Mouse (Mus musculus) intestine, embryonic 16.5 days (tissue): ENCODE measurements at regions not wholly inside any gene's neighbourhood (a gene's known extent, or its start where the extent isn't known, plus 50 kb on each side); places are given as distances from the start of the nearest gene placed in this dataset.
"Not testable (repeated sequence)": the region's sequence is repeated elsewhere in the genome, so short reads cannot be mapped to it uniquely, and the experiment has no call there.

Source experiments
- ATAC-seq: fragments of 200-750 bp; cut with Nextera tagmentation; 2 replicates; pipeline ENCODE4 v1.8.0; 2017; ENCODE audit warnings: moderate TSS enrichment, moderate library complexity
- H3K27ac ChIP-seq: fragments of 300-500 bp; sonication (generic); 2 replicates; pipeline ENCODE4 v1.5.1; 2014; ENCODE audit warnings: mild to moderate bottlenecking, low read length
- H3K27me3 ChIP-seq: fragments of 300-500 bp; sonication (generic); replicated peaks from 2 replicates; pipeline ENCODE4 v1.6.1; 2014; ENCODE audit warnings: low read length, control low read depth, mixed read lengths; ENCODE audit not compliant: control insufficient read depth, insufficient read depth
- H3K36me3 ChIP-seq: fragments of 300-500 bp; sonication (generic); 2 replicates; pipeline ENCODE4 v1.6.1; 2014; ENCODE audit warnings: low read length, control low read depth; ENCODE audit not compliant: control insufficient read depth, insufficient read depth
- H3K4me1 ChIP-seq: fragments of 300-500 bp; sonication (generic); 2 replicates; pipeline ENCODE4 v1.6.1; 2014; ENCODE audit warnings: low read length, control low read depth, mixed read lengths; ENCODE audit not compliant: control insufficient read depth, insufficient read depth
- H3K4me2 ChIP-seq: fragments of 300-500 bp; sonication (generic); 2 replicates; pipeline ENCODE4 v1.6.1; 2014; ENCODE audit warnings: low read depth, low read length, control low read depth
- H3K4me3 ChIP-seq: fragments of 300-500 bp; sonication (generic); 2 replicates; pipeline ENCODE4 v1.5.1; 2014; ENCODE audit warnings: mild to moderate bottlenecking, low read length
- H3K9ac ChIP-seq: fragments of 300-500 bp; sonication (generic); 2 replicates; pipeline ENCODE4 v1.6.1; 2014; ENCODE audit warnings: low read depth, low read length
- H3K9me3 ChIP-seq: fragments of 300-500 bp; sonication (generic); 2 replicates; pipeline ENCODE4 v1.6.1; 2016; ENCODE audit warnings: low read length, control low read depth; ENCODE audit not compliant: control insufficient read depth
- WGBS: fragments of 180-500 bp; shearing (Covaris S2); extraction: QIAGEN DNeasy Blood & Tissue Kit; methylation state at CpG from one replicate; pipeline ENCODE4 v1.1.7; 2014; 5-methylcytosine and 5-hydroxymethylcytosine counted together

DNA sequence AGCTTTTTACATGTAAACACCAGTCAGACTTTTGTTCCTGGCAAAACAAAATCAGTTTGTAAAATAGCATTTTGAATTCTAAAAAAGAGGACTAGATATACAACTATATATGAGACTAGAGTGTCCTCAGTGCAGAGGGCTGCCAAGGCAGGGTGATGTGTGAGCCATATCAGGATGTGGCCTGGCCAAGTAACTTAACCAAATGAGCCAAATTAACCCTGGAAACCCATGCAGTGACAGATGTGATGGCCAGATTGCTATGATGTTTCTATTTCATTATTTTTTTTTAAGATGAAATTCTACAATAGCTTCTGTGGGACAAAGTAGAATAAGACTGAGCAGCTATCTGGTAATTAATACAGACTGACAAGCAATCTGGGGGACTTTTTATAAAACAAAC, 181.8 kb downstream of the Nova1 start:
- H3K9ac ChIP-seq: no peak overlapping the region
- no peak for ATAC-seq
- H3K27me3 ChIP-seq: no peaks in the 10 kb centered on the region
- H3K4me3 ChIP-seq: no peak overlapping the region
- H3K27ac ChIP-seq: no peak overlapping the region
- H3K4me1 ChIP-seq: no peaks in the 10 kb centered on the region
- no peak overlapping the region for H3K4me2 ChIP-seq
- no peaks in the 10 kb centered on the region for H3K9me3 ChIP-seq
- no peaks in the 10 kb centered on the region for H3K36me3 ChIP-seq

DNA sequence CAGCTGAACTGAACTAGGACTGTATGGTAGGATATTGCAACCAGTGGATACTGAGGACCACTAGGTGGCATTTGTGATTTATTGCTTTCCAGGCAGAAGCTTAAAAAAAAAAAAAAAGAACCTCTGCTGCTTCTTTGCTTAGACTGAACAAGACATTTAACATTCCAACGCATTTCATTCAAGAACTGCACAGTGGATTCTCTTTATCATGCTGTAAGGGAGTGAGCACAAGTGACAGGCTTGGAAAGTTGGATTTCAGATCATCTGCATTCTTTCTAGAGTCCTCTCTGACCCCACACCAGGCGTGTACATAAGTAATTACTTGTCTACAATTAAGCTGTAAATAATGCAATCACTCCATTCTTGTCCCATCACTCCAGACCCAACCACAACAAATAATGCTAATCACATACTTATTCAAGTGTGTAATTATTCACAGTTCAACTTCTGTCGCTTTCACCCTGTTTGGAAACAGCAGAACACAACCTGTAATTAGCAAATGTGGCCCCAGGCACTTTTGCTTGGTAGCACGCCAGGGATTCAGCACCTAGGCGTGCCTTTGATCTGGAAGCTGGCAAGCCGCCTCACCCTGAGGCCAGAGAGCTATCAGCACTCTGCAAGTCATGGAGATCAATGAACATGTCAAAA, 183.5 kb downstream of the Nova1 start:
- no peak overlapping the region for H3K27ac ChIP-seq
- no peak for ATAC-seq

DNA sequence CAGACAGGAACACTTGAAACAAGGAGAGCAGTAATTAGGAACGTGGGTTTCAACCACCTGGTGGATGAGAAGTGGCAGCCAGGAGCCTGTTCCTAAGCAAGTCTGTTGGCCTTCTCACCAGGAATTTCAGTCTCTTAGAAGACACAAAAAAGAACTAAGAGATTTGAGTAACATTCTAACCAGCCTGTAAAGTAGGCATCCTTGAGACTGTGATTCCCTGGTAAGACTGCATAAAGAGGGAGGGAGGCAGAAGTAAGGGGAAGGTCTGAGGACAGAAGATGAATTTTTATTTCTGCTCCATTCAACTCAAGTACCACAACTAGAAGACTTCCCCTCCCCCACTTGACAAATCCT, 184.0 kb downstream of the Nova1 start:
- no peak overlapping the region for H3K4me3 ChIP-seq
- ATAC-seq: no peak
- no peaks in the 10 kb centered on the region for H3K4me1 ChIP-seq
- no peak overlapping the region for H3K9ac ChIP-seq
- no peak overlapping the region for H3K4me2 ChIP-seq
- no peaks in the 10 kb centered on the region for H3K9me3 ChIP-seq
- H3K36me3 ChIP-seq: no peaks in the 10 kb centered on the region
- no peaks in the 10 kb centered on the region for H3K27me3 ChIP-seq
- 26% methylated on average over 1 of the region's 1 CpGs for WGBS
- H3K27ac ChIP-seq: no peak overlapping the region

More for the DNA sequence above, 183.5 kb downstream of the Nova1 start:
- Histone ChIP-seq H3K27me3 (no peaks in the 10 kb centered on the region), H3K4me2 (no peak overlapping the region), H3K4me1 (no peaks in the 10 kb centered on the region), H3K4me3 (no peak overlapping the region), H3K9ac (no peak overlapping the region), H3K36me3 (no peaks in the 10 kb centered on the region), H3K9me3 (no peaks in the 10 kb centered on the region)
- 21% methylated on average over 6 of the region's 6 CpGs for WGBS

DNA sequence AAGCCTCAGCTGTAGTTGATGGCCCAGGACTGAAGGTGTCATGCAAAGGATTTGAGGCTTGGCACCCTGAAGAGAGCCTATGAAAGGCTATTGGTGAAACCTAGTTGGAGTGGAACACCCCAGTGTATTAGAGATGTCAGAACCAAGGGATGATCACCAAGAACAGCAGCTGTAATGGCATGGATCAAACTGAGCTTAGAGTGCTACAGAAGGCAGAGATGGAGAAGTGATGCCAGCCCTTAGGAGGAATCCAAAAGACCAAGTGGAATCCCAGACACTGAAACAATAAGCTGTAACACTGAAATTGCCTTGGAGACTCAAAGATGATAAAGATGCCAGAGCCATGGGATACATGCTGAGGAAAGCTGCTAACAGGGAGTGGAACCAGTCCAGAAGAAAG, 186.3 kb downstream of the Nova1 start:
- H3K36me3 ChIP-seq, H3K4me1 ChIP-seq, ATAC-seq, H3K9ac ChIP-seq, H3K4me2 ChIP-seq, H3K27me3 ChIP-seq, H3K4me3 ChIP-seq, H3K9me3 ChIP-seq, H3K27ac ChIP-seq: not testable (repeated sequence)

DNA sequence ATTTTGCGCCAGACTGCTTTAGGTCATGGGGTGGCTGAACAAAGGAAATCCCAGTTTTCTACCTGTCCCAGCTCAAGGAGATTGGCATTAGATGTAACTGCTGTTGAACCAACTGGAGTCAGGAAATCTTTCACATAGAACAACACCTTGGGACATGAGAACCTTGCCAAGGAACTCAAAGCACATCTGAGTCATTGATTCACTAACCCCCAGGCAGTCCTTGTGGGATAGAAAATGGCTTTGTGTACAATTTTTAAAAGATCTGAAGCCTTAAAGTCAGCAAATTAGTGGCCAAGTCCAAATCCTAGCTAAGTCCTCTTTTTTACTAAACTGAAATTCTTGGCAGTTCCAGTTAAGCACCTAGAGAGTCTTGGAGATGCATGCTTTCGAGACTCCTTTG, 191.4 kb downstream of the Nova1 start:
- H3K27me3 ChIP-seq: no peaks in the 10 kb centered on the region
- no peaks in the 10 kb centered on the region for H3K9me3 ChIP-seq
- no peaks in the 10 kb centered on the region for H3K4me1 ChIP-seq
- no peak overlapping the region for H3K9ac ChIP-seq
- H3K36me3 ChIP-seq: no peaks in the 10 kb centered on the region
- ATAC-seq: no peak
- 82% methylated on average over 2 of the region's 2 CpGs for WGBS
- no peak overlapping the region for H3K4me2 ChIP-seq
- no peak overlapping the region for H3K27ac ChIP-seq
- no peak overlapping the region for H3K4me3 ChIP-seq

DNA sequence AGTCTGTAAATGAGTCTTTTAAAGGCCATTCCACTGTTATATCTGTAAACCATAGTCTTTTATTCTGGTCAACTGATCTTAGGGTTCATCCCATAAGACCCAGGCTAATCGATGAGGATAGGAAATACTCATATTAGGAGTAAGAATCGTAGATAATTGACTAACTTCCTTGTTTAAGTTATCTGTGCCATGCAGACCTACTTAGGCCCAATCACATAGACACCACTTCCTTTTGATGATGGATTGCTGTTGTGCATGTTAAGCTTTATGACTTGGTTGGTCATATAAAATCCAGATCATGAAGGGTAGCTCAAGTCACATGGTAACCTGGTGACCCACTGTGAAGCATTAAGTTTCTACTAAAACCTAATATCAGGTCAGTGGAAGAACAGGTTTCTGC, 207.3 kb downstream of the Nova1 start:
- Histone ChIP-seq H3K27me3 (no peaks in the 10 kb centered on the region), H3K4me1 (no peaks in the 10 kb centered on the region), H3K4me2 (no peak overlapping the region), H3K9me3 (no peaks in the 10 kb centered on the region), H3K27ac (no peak overlapping the region), H3K36me3 (no peaks in the 10 kb centered on the region), H3K4me3 (no peak overlapping the region), H3K9ac (no peak overlapping the region)
- 92% methylated on average over 2 of the region's 2 CpGs for WGBS
- no peak for ATAC-seq

DNA sequence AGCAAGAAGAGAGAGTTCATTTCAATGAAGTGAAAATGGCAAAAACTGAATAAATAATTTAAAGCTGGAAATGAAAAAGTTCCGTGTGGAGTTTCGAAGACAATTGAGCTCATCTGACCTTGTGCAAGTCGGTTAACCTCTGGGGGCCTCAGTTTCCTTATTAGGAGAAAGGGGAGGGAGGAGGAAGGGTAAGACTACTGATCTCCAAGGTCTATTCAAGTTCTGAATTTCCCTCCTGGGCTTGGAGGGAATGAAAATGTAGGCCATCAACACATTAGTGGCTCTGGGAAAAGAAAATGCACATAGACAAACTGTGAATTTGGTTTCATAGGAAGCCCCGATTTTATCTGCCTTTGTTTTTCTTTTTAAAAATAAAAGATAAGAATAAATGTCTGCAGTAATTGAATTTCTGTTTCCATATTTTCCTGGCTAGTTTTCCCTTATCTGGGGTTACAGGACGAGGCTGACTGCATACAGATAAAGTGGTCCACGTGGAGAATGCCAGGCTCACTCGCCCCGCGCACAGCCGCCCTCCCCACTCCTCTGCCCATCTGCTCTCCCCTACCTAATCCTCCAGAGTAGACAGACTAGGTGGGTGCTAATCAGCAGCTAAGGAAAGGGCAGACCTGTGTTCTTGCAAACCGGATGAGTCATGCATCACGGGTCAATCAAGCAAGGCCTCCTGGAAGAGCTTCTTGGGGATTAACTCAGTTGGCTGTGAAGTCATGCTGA, 209.0 kb downstream of the Nova1 start:
- H3K9me3 ChIP-seq: no peaks in the 10 kb centered on the region
- no peaks in the 10 kb centered on the region for H3K36me3 ChIP-seq
- H3K4me1 ChIP-seq: no peaks in the 10 kb centered on the region
- no peak overlapping the region for H3K4me3 ChIP-seq
- no peak for ATAC-seq
- no peak overlapping the region for H3K27ac ChIP-seq
- no peaks in the 10 kb centered on the region for H3K27me3 ChIP-seq
- 55% methylated on average over 12 of the region's 12 CpGs for WGBS
- no peak overlapping the region for H3K4me2 ChIP-seq
- no peak overlapping the region for H3K9ac ChIP-seq

DNA sequence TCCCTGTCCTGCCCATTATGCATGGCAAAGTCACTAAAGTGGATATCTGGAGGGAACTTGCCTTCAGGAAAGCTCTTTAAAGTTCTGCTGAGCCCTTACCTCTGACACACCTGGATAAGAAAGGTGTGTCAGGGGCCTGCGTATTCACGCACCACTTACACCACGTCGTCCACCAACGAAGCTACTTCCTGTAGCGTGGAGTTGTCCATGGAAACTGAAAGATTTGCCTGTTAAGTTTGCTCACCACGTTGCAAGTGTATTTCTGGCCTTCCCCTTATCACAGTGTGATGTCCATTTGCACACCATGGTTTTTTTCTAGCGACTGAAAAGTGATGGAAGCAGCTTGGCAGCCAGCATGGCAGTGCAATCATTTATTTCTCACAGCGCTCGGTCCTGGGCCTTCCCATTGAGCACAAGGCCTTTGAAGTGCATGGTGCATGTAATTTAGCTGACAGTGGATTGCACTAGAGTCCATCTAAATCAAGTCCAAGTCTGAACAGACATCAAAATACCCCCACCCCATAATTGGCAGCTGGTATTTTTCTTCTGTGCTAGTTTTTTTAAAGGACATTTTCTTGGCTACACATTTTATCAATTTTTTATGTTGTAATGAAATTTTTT, 210.3 kb downstream of the Nova1 start:
- H3K27ac ChIP-seq: no peak overlapping the region
- H3K9me3 ChIP-seq: no peaks in the 10 kb centered on the region
- 80% methylated on average over 10 of the region's 10 CpGs for WGBS
- no peaks in the 10 kb centered on the region for H3K36me3 ChIP-seq
- no peak for ATAC-seq
- H3K27me3 ChIP-seq: no peaks in the 10 kb centered on the region
- no peak overlapping the region for H3K9ac ChIP-seq
- H3K4me1 ChIP-seq: no peaks in the 10 kb centered on the region
- H3K4me2 ChIP-seq: no peak overlapping the region
- H3K4me3 ChIP-seq: no peak overlapping the region

DNA sequence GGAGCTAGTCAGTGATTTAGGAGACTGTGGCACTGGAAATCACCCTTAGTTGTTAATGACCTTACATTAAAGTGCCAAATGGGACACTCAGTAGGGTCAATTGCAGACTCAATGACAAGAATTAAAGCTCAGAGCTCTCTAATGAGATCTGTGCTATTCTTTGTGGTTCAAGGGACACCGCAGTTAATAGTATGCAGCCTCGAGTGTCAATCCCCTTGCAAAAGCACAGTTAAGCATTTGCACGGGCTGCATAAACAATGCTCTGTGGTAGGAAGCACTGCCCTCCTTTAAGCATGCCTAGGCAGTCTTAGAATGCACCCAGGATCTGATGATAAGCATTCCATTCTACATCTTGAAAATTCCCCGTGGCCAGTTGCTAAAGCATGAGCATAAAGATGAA, 221.5 kb downstream of the Nova1 start:
- Histone ChIP-seq H3K27me3 (no peaks in the 10 kb centered on the region), H3K36me3 (no peaks in the 10 kb centered on the region), H3K4me1 (no peaks in the 10 kb centered on the region), H3K9ac (no peak overlapping the region), H3K4me3 (no peak overlapping the region), H3K27ac (no peak overlapping the region), H3K4me2 (no peak overlapping the region), H3K9me3 (no peaks in the 10 kb centered on the region)
- 30% methylated on average over 4 of the region's 4 CpGs for WGBS
- no peak for ATAC-seq
